Mouse (Mus musculus) embryonic fibroblast, embryonic 13.5 days (primary cell): Measurements from ENCODE around the gene Ppp1r21.

Source experiments
- CTCF ChIP-seq: IDR thresholded peaks from 2 replicates; pipeline ENCODE4 v1.5.1; 2011; ENCODE audit warnings: mild to moderate bottlenecking, control low read depth, low read length, moderate library complexity, borderline replicate concordance; ENCODE audit not compliant: insufficient read depth
- POLR2A ChIP-seq: IDR thresholded peaks from 2 replicates; pipeline ENCODE4 v1.6.1; 2011; ENCODE audit warnings: low read depth, mild to moderate bottlenecking, control low read depth, low read length, moderate library complexity

GRCm38 (mm10) chr17:88480369-88480768 is 49.5 kb upstream of the Ppp1r21 start:
- TF ChIP-seq CTCF (no peak), POLR2A (no peak)
